Mouse (Mus musculus) heart, postnatal 36 days (tissue): ENCODE measurements around the gene Gm13420. TPM values are rescaled to one million over a fixed set of nuclear protein-coding genes. Genes with fewer than 3 reads are reported as not detected.

Experiments used
- DNase-seq, 2 experiments: peaks; one replicate each; pipeline ENCODE4 v3.0.0; 2021 to 2022
- intact Hi-C: fragments of 180-260 bp; cut with DNase I; formaldehyde crosslinking; loops from one replicate; pipeline ENCODE4 v1.15.1; 2025
- total RNA-seq, 2 experiments: library from RNA; stranded (reverse); gene quantifications; 2 replicates each; pipeline ENCODE4 v1.2.3; 2021

Gene Gm13420
- total RNA-seq, 2 experiments from 2014 or later: not detected

GRCm38 (mm10) chr2:29703104-29704081 is 48.1 kb downstream of the Gm13420 start:
- intact Hi-C loops: no loop called here
- DNase-seq: no peak

- intact Hi-C loops: no loop called here
- DNase-seq: no peak
Measured at GRCm38 (mm10) chr2:29702189-29702588, 49.3 kb downstream of the Gm13420 start.

- intact Hi-C loops: no loop called here
- DNase-seq: no peak
Measured at GRCm38 (mm10) chr2:29701393-29701792, 50.1 kb downstream of the Gm13420 start.

GRCm38 (mm10) chr2:29700898-29701297 is 50.6 kb downstream of the Gm13420 start:
- DNase-seq: no peak
- intact Hi-C loops: no loop called here

- intact Hi-C loops: no loop called here
- no peak for DNase-seq
Measured at GRCm38 (mm10) chr2:29698421-29699290, 52.8 kb downstream of the Gm13420 start.

GRCm38 (mm10) chr2:29696207-29696800 is 55.2 kb downstream of the Gm13420 start:
- intact Hi-C loops: no loop called here
- no peak for DNase-seq

Other genes with a start within 250 kb of the Gm13420 start
- gene Rapgef1, start 132.0 kb downstream of the Gm13420 start, total RNA-seq: 10 to 100 TPM; 97.6 to 98.6 TPM
- not detected for gene Gm13547, start 7.6 kb upstream of the Gm13420 start, total RNA-seq
- gene Coq4, start 35.8 kb upstream of the Gm13420 start, total RNA-seq: 10 to 100 TPM; 20.2 to 24.3 TPM
- 10 to 100 TPM; 32.5 to 33.1 TPM for gene Trub2, start 36.8 kb upstream of the Gm13420 start, total RNA-seq
- gene Slc27a4, start 50.9 kb upstream of the Gm13420 start, total RNA-seq: 10 to 100 TPM; 16.2 to 19.3 TPM
- gene Urm1, start 68.4 kb upstream of the Gm13420 start, total RNA-seq: 10 to 100 TPM; 30.4 to 34.2 TPM
- gene Cercam, start 117.5 kb upstream of the Gm13420 start, total RNA-seq: 1 to 10 TPM; 4.4 to 4.9 TPM
- gene Odf2, start 137.5 kb upstream of the Gm13420 start, total RNA-seq: 10 to 100 TPM; 24.0 to 29.7 TPM
- gene Gle1, start 183.7 kb upstream of the Gm13420 start, total RNA-seq: 10 to 100 TPM; 22.5 to 26.8 TPM
- 100 to 1,000 TPM; 193 to 213 TPM for gene Sptan1, start 213.9 kb upstream of the Gm13420 start, total RNA-seq